Mouse (Mus musculus) lung, embryonic 14.5 days (tissue): ENCODE measurements around the gene Rest. TPM values are rescaled to one million over a fixed set of nuclear protein-coding genes. Genes with fewer than 3 reads are reported as not detected.

Experiments used
- ATAC-seq: fragments of 200-750 bp; cut with Nextera tagmentation; 2 replicates; pipeline ENCODE4 v1.8.0; 2017; ENCODE audit warnings: mild to moderate bottlenecking, moderate TSS enrichment, moderate library complexity; ENCODE audit not compliant: insufficient read depth
- DNase-seq: peaks from one replicate; pipeline ENCODE4 v3.0.0-alpha.2; 2015
- H3K27ac ChIP-seq: fragments of 300-500 bp; sonication (generic); 2 replicates; pipeline ENCODE4 v1.5.1; 2014; ENCODE audit warnings: low read depth, mild to moderate bottlenecking, moderate library complexity
- H3K27me3 ChIP-seq: fragments of 300-500 bp; sonication (generic); 2 replicates; pipeline ENCODE4 v1.6.1; 2014; ENCODE audit warnings: low read length, control low read depth; ENCODE audit not compliant: insufficient read depth
- H3K36me3 ChIP-seq: fragments of 300-500 bp; sonication (generic); 2 replicates; pipeline ENCODE4 v1.6.1; 2014; ENCODE audit warnings: control low read depth; ENCODE audit not compliant: insufficient read depth
- H3K4me1 ChIP-seq: fragments of 300-500 bp; sonication (generic); 2 replicates; pipeline ENCODE4 v1.6.1; 2014; ENCODE audit warnings: antibody characterized with exemption, control low read depth; ENCODE audit not compliant: insufficient read depth
- H3K4me2 ChIP-seq: fragments of 300-500 bp; sonication (generic); 2 replicates; pipeline ENCODE4 v1.6.1; 2014; ENCODE audit warnings: mild to moderate bottlenecking
- H3K4me3 ChIP-seq: fragments of 300-500 bp; sonication (generic); 2 replicates; pipeline ENCODE4 v1.5.1; 2014; ENCODE audit warnings: low read depth, low read length
- H3K9ac ChIP-seq: fragments of 300-500 bp; sonication (generic); 2 replicates; pipeline ENCODE4 v1.6.1; 2014
- H3K9me3 ChIP-seq: fragments of 300-500 bp; sonication (generic); 2 replicates; pipeline ENCODE4 v1.6.1; 2016; ENCODE audit warnings: low read depth, low read length, control low read depth
- CTCF ChIP-seq: IDR thresholded peaks from 2 replicates; pipeline ENCODE4 v1.5.1; 2016; ENCODE audit warnings: antibody characterized with exemption, low read depth
- WGBS: fragments of 180-500 bp; shearing (Covaris S2); extraction: QIAGEN DNeasy Blood & Tissue Kit; methylation state at CpG from one replicate; pipeline ENCODE4 v1.1.7; 2014; 5-methylcytosine and 5-hydroxymethylcytosine counted together
- polyA plus RNA-seq: library from polyadenylated mRNA; unstranded; fragments of >200 nt; fragmentation: Nextera tagmentation; extraction: Ambion mirVana; gene quantifications from 2 replicates; pipeline ENCODE4 v1.2.1, GENCODE M21; 2014

The Rest gene
- polyA plus RNA-seq, 1 experiment from 2014 or later = 43.5 TPM

- H3K27ac ChIP-seq = peak overlapping the region; percentile 99
- peak overlapping the region; percentile 94 for H3K4me3 ChIP-seq
- H3K9me3 ChIP-seq = no peaks in the 10 kb centered on the region
- TF ChIP-seq CTCF = no peak
- peaks cover 6% of the 10 kb centered on the region; the same call in 1 of the 2 replicates for H3K4me1 ChIP-seq
- ATAC-seq (peak; percentile 64), DNase-seq (peak; percentile 80)
- H3K27me3 ChIP-seq = no peaks in the 10 kb centered on the region
- peak overlapping the region; percentile 77 for H3K4me2 ChIP-seq
- under 1% methylated on average over 63 of the region's 87 CpGs for WGBS
- peaks cover 35% of the 10 kb centered on the region for H3K36me3 ChIP-seq
- peak overlapping the region; percentile 94 for H3K9ac ChIP-seq
These were observed 985 bp downstream of the Rest start for GRCm38 (mm10) chr5:77266066-77266885.

DNA sequence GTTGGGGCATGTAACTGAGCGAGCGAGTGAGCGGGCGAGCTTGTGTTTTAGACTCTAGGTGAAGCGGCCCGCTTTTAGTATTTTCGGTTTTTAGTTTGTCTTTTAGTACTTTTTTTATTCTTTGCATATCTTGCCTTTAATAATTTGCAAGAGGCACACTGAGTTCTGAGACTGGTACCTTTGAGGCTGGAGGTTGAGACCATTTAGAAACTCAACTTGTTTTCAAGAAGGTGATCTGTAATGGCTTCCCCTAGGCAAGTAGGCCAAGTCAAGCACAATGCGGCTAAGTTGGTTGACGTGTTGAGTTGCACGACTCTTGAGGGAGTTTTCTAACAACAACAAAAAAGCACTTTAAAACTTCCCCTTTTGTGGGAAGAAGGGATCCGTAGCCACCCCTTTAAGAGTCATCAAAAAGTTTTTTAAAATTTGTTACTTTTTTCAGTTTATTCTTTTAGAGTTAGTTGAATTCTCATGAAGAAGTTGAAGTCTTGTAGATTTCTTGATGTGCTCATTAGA is 1.7 kb downstream of the Rest start:
- TF ChIP-seq CTCF = no peak
- 1% methylated on average over 11 of the region's 11 CpGs for whole genome bisulfite sequencing

GRCm38 (mm10) chr5:77267441-77267840 is 2.1 kb downstream of the Rest start:
- no peaks in the 10 kb centered on the region for H3K27me3 ChIP-seq
- 69% methylated on average over 4 of the region's 4 CpGs for WGBS
- ATAC-seq = no peak
- H3K9ac ChIP-seq = peak overlapping the region; percentile 94
- peaks cover 46% of the 10 kb centered on the region for H3K36me3 ChIP-seq
- peak overlapping the region; percentile 77 for H3K4me2 ChIP-seq
- H3K27ac ChIP-seq = no peak overlapping the region; the same call in 1 of the 2 replicates
- no peaks in the 10 kb centered on the region for H3K9me3 ChIP-seq
- TF ChIP-seq CTCF = no peak
- peaks cover 6% of the 10 kb centered on the region; the same call in 1 of the 2 replicates for H3K4me1 ChIP-seq
- peak overlapping the region; percentile 94 for H3K4me3 ChIP-seq
- no peak for DNase-seq

More for the DNA sequence above, 1.7 kb downstream of the Rest start:
- Histone ChIP-seq H3K36me3 (peaks cover 41% of the 10 kb centered on the region), H3K9me3 (no peaks in the 10 kb centered on the region), H3K9ac (peak overlapping the region; percentile 94), H3K4me3 (peak overlapping the region; percentile 94), H3K27ac (peak overlapping the region; percentile 99), H3K27me3 (no peaks in the 10 kb centered on the region), H3K4me2 (peak overlapping the region; percentile 77), H3K4me1 (peaks cover 6% of the 10 kb centered on the region; the same call in 1 of the 2 replicates)
- ATAC-seq = no peak
- peak; percentile 60 for DNase-seq

GRCm38 (mm10) chr5:77267957-77268624 is 2.8 kb downstream of the Rest start:
- H3K36me3 ChIP-seq = peaks cover 52% of the 10 kb centered on the region
- H3K4me3 ChIP-seq = no peak overlapping the region
- no peak overlapping the region for H3K9ac ChIP-seq
- WGBS = 91% methylated on average over 30 of the region's 30 CpGs
- TF ChIP-seq CTCF = no peak
- H3K4me1 ChIP-seq = peaks cover 6% of the 10 kb centered on the region; the same call in 1 of the 2 replicates
- ATAC-seq = no peak
- H3K27me3 ChIP-seq = no peaks in the 10 kb centered on the region
- H3K4me2 ChIP-seq = peak overlapping the region; percentile 77
- no peak overlapping the region for H3K27ac ChIP-seq
- H3K9me3 ChIP-seq = no peaks in the 10 kb centered on the region
- no peak for DNase-seq

DNA sequence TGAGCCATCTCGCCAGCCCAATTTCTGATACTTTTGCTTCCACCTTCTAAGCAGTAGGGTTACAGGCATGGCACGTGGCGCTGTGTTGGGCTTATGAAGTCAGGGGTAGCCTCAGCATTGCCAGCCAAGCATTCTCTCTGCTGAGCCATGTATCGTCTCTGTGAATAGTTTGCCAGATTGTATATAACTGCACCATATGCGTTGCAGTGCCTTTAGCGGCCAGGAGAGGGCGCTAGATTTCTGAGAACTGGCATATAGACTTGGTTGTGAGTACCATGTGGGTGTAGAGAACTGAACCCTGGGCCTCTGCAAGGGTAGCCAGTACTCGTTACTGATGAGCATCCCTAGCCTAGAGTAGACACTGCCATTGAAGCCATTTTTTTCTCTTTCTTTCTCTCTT is 4.1 kb downstream of the Rest start:
- TF ChIP-seq CTCF = peak; percentile 61
- Histone ChIP-seq H3K9me3 (no peaks in the 10 kb centered on the region), H3K4me2 (no peak overlapping the region), H3K27ac (no peak overlapping the region), H3K27me3 (no peaks in the 10 kb centered on the region), H3K36me3 (peaks cover 66% of the 10 kb centered on the region), H3K4me1 (peaks cover 6% of the 10 kb centered on the region; the same call in 1 of the 2 replicates), H3K9ac (no peak overlapping the region), H3K4me3 (no peak overlapping the region)
- no peak for ATAC-seq
- peak; percentile 34 for DNase-seq
- 76% methylated on average over 8 of the region's 8 CpGs for WGBS

DNA sequence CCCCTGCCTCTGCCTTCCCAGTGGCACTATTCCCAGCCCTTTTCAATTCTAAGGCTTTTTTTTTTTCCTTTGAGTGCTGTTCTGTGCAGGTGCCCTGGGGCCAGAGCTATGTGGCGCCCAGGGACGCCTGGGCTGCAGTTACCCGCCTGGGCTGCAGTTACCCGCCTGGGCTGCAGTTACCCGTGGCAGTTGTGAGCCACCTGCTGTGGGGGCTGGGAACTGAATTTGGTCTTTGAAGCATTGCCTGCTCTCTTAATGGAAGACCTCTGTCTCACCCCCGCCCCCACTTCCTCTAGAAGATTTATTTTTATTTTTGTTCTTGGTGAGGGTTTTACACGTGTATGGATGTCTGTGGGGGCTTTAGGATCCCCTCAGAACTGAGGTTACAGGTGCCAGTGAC is 7.9 kb downstream of the Rest start:
- Histone ChIP-seq H3K4me2 (no peak overlapping the region), H3K9ac (no peak overlapping the region), H3K36me3 (peaks cover 97% of the 10 kb centered on the region), H3K27me3 (no peaks in the 10 kb centered on the region), H3K9me3 (no peaks in the 10 kb centered on the region), H3K4me3 (no peak overlapping the region), H3K4me1 (no peaks in the 10 kb centered on the region), H3K27ac (no peak overlapping the region)
- no peak for DNase-seq
- TF ChIP-seq CTCF = no peak
- 71% methylated on average over 7 of the region's 7 CpGs for WGBS
- ATAC-seq = no peak

DNA sequence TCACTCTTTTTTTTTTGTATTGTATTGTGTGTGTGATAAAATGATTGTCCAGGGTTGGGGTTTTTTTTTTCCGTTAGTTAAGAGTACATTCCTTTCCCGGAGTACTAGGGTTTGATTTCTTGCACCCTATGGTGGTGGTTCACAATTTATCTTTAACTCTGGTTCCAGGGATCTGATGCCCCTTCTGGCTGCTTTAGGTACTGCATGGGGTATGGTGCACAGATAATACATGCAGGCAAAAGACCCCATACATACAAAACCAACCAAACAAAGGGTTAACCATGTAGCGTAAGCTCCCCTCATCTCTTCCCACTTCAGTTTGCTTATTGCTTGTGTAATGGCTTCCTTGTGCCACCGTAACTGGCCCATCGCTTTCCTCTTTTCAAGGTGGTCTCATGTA is 10.7 kb downstream of the Rest start:
- Histone ChIP-seq H3K4me1 (no peaks in the 10 kb centered on the region), H3K9me3 (no peaks in the 10 kb centered on the region), H3K36me3 (peaks cover 91% of the 10 kb centered on the region), H3K4me2 (no peak overlapping the region), H3K4me3 (no peak overlapping the region), H3K27me3 (no peaks in the 10 kb centered on the region), H3K9ac (no peak overlapping the region), H3K27ac (no peak overlapping the region)
- DNase-seq (peak; percentile 71), ATAC-seq (no peak)
- whole genome bisulfite sequencing = 84% methylated on average over 5 of the region's 5 CpGs
- peak; percentile 71 for TF ChIP-seq CTCF
